Mouse (Mus musculus): ENCODE measurements around the gene Dnmt3c.
"Not testable (repeated sequence)": the region's sequence is repeated elsewhere in the genome, so short reads cannot be mapped to it uniquely, and the experiment has no call there.

Dnmt3c gene

DNA sequence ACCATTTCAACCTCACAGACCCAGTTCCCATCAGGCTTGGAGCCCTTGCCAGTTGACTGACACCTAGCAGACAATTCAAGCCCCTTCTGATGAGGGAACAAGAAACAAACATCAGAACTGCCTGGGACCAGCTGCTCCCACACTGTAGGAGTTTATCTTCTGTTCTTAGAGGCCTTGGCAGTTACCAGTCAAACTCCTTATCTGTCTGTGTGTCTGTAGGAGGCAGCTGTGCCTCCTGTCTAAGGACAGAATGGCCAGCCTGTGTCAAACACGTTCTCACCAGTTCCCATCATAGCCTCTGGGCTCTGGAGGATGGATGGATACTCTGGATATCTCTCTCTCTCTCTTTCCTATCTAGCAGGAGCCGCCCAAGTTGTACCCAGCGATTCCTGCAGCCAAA lies 21.4 kb downstream of the Dnmt3c start:
- not testable (repeated sequence) for DNase-seq (ENCODE audit: low read depth, low spot score)

DNA sequence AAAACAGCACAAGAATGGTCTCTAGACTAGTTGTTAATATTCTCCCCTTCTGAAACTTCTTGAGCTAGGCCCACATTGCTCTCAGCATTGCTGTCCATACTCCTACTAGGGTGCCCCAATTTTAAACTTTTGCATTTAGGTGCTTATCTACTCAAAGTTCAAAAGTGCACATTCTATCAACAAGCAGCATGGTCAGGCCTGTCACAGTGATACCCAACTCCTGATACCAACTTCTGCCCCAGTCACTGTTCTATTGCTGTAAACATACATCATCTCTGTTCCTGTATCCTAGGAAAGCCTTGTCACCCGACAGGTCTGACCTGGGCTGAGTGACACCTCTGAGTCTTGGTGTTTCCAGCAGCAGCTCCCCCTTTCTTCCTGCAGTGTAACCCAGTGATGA lies 26.6 kb downstream of the Dnmt3c start:
- no peak for DNase-seq (ENCODE audit: low read depth, low spot score)

DNA sequence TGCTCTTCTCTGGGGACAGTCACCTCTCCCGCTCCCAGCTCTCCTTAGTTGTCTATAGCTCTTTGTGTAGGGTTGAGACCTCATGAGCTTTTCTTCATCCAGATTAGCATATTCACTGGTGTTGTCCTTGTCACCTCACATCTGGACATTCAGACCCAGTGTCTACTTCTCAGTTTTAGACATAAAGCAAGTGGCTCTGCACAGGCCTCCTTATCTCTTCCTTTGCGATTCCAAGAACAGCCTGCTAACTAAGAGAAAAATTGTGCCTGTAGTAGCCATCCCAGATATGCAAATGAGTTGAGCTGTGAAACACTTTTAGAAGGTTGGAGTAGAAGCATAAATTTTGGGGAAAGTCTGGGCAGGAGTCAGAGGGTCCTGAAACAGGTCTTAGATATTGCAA lies 28.0 kb downstream of the Dnmt3c start:
- peak; percentile 36 for DNase-seq (ENCODE audit: low read depth, low spot score)

DNA sequence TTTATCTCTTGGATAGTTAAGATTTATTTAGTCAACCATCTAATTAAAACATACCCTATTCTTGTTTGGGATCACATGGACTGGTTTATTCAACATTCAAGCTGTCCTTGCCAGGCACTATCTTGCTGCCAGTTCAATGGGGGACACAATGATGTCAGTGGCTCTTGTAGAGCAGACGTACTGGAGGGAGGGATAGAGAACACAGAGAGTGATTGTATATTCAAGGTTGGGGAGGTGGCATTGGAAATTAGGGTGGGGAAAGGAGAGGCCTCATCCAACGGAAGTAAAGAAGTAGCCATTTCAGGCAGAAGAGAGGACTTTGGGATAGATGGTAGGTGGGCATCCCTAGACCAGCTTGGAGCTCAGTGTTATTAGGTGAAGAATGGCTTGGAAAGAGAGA lies 28.4 kb downstream of the Dnmt3c start:
- no peak for DNase-seq (ENCODE audit: low read depth, low spot score)

DNA sequence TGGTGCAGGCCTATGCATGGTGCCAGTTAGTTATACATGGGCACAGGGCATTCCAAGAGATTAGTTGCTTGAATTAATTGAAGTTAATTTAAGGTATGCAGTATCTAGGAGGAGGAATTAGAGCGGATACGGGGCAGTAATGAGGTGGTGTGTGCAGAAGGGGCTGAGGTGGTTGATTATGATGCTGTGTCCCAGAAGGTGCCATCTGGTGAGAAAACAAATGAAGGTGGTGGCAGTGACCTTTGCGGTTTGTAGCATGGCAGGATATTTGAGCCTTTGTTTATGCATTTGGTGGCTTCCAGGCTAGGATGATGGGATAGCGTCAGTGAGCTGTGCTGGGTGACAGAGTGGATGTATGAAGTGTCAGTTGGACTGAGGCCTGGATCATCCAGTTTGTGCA lies 28.8 kb downstream of the Dnmt3c start:
- no peak for DNase-seq (ENCODE audit: low read depth, low spot score)

DNA sequence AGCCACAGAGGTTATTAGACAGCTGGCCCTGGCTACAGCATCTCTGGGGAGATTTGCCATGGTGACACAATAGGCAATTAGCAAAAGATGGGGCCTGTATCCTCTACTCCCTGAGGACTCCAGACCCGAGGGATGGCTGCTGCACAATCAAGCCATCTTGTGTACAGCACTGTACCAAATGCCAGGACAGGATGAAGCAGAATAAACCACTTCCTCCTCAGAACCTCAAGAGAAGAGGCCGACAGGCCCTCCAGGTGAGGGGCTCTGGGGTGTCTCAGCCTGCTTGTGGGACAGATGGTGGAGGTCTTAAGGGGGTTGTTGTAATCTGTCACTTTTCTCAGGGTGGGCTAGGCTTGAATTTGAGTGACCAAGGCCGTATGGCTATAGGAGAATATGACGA lies 37.6 kb downstream of the Dnmt3c start:
- no peak for DNase-seq (ENCODE audit: low read depth, low spot score)

DNA sequence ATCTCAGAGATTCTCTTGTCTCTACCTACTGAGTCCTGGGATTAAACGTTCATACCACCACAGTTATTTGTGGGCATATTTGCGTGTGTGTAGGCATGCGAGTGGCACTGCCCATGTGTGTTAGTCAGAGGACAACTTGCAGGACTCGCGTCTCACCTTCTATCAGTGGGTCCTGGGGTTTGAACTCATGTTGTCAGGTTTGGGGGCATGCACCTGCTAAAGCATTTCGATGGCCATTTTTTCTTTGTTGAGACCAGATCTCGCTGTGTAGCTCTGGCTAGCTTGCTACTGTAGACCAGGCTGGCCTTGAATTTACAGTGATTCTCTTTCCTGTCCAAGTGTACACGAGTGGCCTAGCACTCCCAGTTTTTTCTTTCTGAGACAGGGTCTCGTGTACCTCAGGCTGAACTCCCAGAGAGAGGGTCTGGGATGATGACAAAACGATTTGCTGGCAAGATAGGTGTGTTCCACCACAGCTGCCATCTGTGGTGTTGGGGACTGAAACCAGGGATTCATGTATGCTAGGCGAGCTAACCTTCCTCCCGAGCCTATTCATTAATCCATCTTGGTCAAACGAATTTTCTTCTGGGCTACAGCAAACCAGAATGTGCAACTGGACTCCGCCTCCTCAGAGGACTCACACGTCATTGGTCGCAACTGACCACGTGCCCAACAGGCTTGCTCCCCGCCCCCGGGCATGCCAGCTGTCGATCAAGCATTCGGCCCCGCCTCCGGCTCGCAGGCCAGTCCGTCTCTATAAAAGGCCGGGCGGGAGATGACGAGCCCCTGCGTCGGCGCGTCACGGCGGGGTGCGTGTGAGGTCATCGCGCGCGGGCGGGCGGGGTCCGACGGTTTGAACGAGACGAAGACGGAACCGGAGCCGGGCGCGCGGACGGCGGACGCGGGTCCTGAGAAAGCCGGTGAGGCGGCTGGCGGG lies 44.3 kb downstream of the Dnmt3c start, which contains the start of gene Mapre1:
Mapre1 (plus strand) TSS at position 775 of the 937 bp plus-strand sequence.
- DNase-seq (ENCODE audit: low read depth, low spot score): peak; percentile 99

DNA sequence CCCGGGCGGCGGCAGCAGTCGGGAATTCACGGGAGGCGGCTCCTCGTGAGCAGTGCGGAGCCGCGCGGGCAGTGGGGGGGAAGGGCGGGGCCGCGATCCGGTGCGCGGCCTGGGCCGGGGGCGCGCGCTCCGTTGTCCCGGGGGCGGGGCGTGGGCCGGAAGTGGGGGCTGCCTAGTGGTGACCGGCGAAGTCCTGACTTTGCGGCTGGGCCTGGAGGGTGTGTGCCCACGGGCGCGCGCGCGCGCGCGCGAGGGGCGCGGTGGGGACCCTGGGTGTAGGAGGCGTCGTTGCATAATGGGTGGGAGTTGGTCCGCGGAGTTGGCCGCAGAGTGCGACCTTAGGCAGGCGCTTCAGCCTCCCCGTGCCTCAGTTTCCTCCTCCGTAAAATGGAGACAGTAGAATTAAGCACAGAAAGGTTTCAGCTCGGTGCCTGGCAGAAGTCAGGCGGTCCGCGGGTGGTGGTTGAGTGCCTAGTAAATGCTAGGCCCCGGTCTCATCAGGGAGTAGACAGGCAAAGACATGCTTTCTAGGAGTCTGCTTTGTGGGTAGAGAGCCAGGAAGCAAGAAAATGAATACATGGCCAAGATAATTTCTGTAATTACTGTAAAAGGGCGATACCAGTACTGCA lies 45.1 kb downstream of the Dnmt3c start:
- DNase-seq (ENCODE audit: low read depth, low spot score): peak; percentile 32

DNA sequence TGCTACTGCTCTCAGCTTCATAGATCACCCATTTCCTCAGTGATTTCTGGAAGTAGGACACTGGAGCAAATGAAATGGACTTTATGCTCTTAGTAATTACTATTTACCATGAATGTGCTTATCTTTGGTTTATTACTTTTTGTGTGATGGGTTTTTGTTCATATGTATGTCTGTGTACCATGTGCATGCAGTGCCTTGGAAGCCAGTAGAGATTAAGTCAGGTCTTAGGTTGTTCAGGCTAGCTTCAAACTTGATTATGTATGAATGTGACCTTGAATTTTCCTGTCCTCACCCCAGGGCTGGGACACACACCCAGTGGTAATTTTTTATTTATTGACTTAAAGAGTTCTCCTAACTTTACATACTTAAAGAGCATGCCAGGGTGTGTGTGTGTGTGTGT lies 51.5 kb downstream of the Dnmt3c start:
- no peak for DNase-seq (ENCODE audit: low read depth, low spot score)

DNA sequence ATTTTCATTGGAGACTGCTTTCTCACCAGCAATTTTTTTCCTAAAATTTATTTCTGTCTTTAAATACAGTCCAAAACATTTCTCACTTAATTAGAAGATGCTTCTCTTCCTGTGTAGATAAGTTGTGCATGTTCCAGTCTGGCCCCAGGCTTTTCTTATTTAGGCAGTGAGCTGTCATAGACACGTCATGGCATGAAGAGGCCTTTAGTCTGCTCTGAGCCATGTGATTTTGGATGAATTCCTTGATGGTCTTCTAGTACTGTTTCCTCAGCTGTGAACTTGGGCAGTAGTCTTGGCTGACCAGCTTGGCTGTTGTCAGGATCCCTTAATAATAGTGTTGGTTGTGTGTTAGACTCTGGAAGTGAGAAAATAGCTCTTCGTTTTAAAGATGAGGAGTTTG lies 53.9 kb downstream of the Dnmt3c start:
- no peak for DNase-seq (ENCODE audit: low read depth, low spot score)

DNA sequence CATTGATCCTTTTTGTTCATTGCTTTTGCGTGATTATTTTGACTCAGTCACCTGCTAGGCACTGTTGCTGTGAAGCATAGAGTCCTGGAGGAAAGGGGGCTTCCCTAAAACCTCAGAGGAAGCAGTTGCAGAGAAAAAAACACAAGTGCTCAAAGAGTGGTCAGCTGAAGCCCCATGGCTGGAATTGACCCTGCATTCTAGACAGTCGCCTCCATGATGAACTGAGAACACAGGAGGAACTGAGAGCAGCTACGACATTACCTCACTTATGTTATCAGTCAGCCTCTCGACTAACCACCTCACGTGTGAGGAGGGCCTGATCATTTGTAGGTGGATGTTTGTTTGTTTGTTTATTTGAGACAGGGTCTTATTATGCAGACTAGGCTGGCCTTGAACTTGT lies 65.7 kb downstream of the Dnmt3c start:
- DNase-seq (ENCODE audit: low read depth, low spot score): no peak

DNA sequence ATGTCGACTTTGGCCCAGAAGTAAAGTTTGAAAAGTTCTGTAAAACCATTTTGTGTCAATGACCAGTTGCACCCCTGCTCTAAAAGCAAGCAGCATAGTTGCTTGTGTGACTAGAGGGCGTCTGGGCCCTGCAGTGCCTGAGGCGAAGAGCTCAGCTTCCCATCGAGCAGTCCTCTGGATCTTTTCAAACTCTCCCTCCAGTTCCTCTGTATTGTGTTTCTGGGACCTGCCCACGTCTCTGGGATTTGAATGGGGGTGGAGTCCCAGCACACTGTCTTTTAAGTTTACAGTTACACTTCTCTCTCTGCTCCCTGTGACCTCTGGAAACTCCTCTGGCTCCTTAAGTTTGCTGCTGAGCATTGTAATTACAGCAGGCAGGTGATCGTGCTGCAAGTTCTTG lies 71.0 kb downstream of the Dnmt3c start:
- DNase-seq (ENCODE audit: low read depth, low spot score): no peak

DNA sequence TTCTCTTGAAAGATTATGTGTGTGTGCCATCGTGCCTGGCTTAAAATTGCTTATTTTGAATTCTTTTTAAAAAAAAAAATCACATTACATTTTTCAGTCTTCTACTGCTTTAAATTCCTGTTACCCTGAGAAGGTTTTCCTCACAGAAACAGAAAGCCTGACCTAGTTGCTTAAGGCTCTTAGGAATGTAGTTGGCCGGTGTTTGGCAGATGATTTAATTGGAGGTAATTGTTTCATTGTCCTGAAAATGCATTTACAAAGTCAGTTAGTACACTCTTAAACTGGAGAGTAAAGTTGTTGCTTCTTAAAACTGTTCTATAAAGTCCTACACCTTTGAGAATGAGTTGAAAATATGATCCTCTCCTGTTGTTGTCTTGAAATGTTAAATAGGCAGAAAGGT lies 72.4 kb downstream of the Dnmt3c start:
- no peak for DNase-seq (ENCODE audit: low read depth, low spot score)

DNA sequence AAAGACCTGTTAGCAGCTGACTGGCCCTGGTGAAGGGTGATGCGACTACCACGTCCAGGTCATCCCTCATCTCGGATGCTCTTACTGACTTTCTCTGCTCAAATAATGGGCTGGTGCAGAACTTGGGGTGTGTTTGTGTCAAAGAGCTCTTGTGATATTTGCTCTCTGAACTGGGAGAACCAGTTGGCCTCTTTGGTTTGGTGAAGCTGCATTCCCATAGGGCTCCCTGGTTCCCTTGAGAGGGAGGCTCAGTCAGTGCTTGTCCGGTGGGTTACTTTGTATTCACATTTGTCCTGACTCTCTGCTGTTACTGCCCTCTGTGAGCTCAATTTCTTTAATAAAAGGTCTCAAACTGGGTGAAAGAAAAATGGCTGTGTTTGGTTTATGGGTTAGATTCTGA lies 76.5 kb downstream of the Dnmt3c start:
- no peak for DNase-seq (ENCODE audit: low read depth, low spot score)

DNA sequence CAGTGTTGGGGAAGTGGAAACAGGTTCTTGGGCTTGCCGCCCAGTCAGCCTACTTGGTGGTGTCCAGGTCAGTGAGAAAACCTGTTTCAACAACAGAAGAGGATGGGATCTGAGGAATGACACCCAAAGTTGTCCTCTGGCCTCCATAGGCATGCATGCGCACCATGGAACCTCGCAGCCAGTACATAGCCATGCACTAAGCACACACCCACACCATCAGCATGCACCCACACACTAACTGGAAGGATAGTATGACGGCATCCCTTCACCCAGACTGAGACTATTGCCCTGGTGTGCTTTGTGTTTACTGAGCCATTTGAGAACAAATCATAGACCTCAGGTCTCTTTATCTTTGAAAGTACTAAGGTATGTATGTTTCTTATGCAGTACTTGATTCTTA lies 79.0 kb downstream of the Dnmt3c start:
- no peak for DNase-seq (ENCODE audit: low read depth, low spot score)

DNA sequence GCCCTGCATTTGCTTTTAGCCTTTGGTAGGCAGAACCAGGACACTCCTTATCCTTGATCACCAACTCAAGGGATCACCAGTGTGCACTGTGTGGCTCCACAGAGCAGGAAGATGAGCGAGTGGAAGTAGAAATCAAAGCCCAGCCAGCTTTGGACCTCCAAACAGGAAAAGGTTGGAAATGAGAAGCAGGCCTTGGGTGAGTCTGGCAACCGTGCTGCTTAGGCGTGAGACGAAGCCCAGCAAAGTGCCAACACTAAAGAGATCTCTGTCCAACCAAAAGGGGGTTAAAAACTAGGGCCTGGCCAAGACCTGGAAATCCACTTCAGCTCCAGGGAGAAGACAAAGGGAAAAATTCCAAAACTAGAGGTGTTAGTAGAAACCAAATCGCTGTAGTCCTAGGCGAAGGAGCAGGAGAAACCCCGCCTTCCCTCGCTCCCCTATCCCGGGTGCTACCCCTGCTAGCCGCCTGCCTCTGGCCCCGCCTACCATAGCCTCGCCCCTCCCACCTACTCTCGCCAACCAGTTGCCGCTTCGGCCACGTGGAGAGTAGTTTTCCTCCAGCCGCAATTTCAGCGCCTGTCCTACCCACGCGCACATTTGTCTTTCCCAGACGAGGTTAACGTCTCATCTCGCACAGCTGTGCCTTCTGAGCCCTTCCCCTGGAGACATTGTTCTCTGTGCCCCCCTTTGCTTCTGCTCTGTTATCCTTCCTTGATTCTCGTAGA lies 82.3 kb downstream of the Dnmt3c start:
- peak; percentile 40 for DNase-seq (ENCODE audit: low read depth, low spot score)

All from c-Kit-negative CD71-positive TER-119-positive erythroid progenitor cells, embryonic 14.5 days (primary cell).